Mouse (Mus musculus): ENCODE measurements around the gene Gna11.

Gna11 gene

DNA sequence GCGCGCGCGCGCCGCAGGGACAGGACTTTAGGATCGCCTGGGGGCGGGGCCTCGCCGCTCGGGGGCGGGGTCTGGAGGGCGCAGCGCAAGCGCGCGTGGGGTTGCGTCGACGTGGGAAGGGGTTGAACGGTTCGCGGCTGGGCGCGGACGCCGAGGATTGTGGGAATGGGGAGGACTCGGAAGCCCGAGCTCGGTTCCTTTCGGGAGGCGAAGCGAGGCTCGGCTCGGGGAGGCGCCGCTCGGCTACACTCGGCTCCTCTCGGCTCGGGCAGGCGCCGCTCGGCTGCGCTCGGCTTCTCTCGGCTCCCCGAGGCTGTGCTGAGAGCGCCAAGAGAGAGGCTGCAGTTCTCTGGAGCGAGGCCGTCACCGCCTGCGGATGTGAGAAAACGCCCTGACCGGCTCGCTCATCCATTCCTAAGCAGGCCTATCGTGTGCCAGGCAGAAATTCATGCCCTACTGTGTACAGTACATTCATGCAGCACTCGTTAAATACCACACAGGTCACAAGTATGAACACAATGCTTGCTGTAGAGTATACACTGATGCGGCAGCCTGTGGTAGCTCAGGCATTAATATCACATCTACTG lies at the start of gene Gna11:
TSS of gene Gna11 (minus strand) at position 30 of the 587 bp plus-strand sequence.
- peak; percentile 100 for DNase-seq (ENCODE audit: extremely low spot score, low spot score)

DNA sequence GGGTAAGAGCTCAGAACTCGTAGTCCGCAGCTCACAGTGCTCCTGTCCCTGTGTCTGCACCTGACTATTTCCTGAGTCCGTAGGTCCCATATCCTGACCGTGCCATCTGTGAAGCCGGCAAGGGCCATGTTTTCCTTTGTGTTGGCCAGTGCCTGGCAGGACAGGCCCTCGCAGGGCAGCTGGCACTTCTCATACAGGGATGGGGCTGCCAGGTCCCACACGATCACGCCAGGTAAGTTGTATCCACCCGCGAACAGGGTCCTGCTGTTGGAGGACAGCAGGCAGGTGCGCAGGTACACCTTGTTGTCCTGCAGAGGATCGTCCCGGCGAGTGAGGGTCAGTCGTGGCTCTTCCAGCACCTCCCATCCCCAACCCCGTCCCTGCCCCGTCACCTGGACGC lies 48.9 kb upstream of the Gna11 start:
- DNase-seq (ENCODE audit: extremely low spot score, low spot score): no peak

DNA sequence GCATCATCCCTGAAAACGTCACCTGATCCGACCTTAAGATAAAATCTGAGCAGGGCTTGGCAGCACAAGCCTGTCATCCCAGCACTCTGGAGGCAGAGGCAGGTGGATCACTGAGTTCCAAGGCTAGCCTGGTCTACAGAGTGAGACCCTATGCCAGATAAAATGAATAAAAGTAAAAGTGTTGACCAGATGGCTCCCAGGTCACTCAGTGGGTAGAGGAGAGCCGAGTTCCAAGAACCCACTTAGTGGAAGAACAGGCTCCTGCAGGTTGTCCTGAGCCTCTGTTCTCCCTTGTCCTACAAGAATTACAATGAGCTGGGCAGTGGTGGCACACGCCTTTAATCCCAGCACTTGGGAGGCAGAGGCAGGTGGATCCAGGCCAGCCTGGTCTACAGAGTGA lies 48.2 kb upstream of the Gna11 start:
- no peak for DNase-seq (ENCODE audit: extremely low spot score, low spot score)

DNA sequence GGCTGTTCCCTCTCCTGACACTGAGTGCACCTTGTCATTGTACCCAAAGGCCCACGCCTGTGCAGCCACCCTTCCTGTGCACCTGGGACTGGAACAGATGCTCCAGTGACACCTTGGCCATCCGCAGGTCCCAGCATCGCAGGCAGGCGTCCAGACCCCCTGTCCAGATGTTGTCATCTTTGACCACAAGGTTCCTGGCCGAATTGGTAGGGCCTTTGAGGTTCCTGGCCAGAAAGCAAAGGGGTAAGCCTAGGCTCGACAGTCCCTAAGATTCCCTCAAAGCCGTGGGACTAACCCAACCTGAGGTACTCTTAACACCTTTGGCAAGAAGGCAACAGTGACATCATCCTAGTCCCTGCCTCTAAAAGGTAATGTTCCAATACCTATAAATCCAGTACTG lies 47.6 kb upstream of the Gna11 start:
- DNase-seq (ENCODE audit: extremely low spot score, low spot score): no peak

DNA sequence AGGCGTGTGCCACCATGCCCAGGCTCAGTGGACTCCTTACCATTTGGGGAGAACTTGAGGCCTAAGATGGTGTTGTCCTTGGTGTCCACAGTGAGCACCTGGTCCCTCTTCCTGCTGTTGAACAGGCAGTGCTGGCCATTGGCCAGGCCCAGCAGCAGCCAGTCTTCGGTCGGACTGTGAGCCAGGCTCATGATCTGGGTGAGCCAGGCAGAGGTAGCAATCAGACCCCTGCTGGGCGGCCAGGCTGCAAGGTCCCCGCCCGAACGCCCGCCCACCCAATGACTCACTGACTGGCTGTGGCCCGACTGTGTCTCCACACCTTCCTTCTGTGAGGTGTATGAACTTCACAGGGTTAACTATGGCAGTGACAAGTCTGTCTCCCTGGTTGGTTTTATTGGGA lies 46.9 kb upstream of the Gna11 start:
- no peak for DNase-seq (ENCODE audit: extremely low spot score, low spot score)

DNA sequence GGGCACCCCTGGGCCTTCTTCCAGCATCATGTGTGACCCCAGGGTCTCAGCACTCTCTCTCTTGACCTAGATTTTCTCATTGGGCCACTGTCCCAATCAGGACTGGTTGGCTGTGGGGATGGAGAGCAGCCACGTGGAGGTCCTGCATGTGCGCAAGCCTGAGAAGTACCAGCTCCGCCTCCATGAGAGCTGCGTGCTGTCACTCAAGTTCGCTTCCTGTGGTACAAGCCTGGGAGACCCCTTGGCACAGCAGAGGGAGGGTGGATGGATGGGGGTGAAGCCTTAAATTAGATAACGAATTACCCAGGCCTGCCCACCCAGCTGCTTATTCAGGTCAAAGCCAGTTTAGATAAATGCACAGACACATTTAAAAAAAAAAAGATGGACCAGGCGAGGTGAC lies 43.7 kb upstream of the Gna11 start:
- DNase-seq (ENCODE audit: extremely low spot score, low spot score): no peak

DNA sequence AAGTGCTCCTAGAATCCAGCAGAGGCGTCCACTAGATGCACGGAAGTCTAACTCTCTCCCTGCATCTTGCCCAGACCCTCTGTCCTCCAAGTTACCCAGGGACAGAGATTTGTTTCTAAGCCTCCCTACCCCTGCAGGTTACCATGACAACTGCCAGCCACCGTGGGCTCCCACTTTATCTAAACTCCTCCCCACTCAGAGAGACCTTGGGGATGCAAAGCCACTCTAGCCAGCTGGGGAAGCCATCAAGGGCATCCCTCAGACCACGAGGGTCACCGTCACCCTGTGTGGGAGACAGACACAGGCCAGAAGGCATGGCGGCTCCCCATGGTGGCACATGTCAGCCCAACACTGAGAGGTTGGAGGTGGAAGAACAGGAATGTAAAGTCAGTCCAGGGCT lies 38.4 kb upstream of the Gna11 start:
- no peak for DNase-seq (ENCODE audit: extremely low spot score, low spot score)

DNA sequence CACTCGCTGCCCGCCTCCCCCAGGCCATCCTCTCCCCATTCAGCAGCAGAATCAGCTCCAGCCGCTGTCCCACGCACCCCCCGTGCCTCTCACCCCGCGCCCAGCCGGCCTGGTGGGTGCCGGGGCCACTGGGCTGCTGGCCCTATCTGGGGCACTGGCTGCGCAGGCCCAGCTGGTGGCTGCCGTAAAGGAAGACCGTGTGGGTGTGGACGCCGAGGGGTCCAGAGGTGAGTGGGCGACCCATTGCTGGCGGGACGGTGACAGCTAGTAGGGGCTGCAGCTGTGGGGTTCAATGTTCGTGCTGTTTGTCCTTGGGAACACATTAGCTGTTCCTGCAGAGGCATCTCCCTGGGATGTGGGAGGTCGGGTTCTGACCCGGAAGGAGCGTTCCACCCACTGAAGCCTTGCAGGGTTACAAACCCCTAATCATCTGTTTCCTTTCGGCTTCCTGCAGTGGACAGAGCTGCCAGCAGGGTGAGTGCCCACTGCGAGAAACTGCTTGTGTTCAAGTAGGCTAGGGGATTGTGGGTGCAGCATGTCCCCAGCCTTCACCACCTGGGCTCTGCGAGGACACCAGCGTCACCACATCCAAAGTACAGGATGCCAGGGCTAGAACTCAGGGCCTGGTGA lies 35.6 kb upstream of the Gna11 start:
- no peak for DNase-seq (ENCODE audit: extremely low spot score, low spot score)

DNA sequence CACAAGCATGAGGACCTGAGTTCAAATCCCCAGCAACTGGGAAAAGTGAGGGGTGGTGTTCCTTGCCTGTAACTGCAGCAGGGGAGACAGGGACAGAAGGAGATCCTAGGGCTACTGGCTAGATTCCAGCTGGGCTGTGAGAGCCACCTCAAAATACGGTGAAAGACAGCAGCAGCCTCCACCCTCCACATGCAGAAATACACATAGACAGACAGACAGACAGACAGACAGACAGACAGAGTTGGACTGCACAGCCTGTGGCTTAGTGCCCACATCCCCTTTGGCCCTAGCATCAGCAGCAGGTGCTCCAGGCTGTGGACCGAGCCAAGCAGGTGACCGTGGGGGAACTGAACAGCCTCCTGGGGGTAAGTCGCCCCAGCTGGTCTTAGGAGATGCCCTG lies 35.0 kb upstream of the Gna11 start:
- DNase-seq (ENCODE audit: extremely low spot score, low spot score): no peak

DNA sequence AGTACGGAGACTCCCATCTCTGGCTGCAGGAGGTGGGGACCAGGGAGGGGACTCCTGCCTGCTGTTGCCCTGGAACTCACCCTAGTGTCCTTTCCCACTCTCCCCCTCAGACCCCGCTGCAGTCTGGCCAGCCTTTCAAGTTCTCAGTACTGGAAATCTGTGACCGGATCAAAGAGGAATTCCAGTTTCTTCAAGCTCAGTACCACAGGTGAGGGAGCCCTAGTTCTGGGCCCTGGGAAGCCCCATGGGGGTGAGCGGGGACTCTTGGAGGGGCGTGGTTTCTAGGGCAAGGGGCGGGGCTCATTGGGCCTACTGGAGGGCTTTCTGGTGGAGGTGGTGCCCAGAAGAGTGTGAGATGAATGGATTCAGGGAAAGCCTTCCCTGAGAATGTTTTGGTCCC lies 30.7 kb upstream of the Gna11 start:
- no peak for DNase-seq (ENCODE audit: extremely low spot score, low spot score)

DNA sequence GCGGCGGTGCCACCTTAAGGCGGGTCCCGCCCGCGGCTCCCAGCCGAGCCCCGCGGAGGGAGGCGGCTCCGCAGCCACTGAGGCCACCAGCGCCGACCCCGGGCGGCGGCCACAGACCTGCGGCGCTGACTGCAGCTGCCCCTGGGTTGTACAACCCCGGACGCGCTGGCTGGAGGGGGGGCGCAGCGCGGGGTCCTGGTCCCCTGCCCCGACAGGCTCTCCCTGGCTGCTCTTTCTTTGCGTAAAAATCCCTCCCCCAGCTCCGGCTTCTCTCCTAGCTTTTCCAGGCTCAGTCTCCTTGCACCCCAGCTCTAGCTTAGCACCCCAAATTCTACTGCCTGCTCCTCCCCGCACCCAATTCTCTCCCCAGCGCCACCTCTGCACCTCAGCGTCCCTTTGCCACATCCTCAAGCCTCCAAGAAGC lies 30.2 kb upstream of the Gna11 start:
- peak; percentile 51 for DNase-seq (ENCODE audit: extremely low spot score, low spot score)

DNA sequence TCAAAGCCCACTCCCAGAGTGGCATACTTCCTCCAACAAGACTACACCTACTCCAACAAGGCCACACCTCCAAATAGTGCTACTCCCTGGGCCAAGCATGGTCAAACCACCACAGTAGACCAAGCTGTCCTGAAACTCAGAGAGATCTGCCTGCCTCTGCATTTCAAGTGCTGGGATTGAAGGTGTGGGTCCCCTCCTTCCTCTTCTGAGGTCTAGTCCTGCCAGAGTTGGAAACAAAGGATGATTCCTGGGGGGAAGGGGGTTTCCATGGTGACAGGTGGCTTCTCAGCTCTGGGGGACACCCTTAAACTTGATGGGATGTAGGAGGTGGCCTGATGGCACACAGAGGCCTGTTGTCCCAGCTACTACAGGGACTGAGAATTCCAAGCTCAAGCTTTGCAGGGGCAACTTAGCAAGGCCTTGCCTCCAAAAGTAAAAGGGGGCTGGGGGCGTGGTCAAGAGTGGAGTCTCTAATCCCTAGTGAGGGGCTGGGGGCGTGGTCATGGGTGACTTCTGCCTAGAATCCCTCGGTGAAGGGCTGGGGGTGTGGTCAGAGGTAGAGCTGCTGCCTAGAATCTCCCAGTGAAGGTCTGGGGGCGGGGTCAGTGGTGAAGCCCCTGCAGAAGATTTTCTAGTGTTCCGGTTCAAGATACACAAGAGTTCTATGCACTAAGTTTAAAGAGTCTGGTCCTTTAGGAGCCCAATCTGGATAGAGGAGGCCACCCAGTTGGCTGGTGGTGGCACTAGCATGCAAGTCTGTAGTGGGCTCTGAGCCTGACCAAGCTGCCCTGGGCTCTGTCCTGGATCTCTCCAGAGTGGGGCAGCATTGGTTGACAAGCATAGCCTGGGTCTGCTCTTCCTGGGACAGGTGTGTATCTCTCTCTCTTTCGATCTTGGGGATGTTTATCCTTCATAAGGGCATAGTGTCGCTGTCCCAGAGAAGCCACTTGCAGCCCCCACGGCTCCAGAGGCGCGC lies 29.4 kb upstream of the Gna11 start, which contains the start of gene Tle2:
TSS of gene Tle2 (plus strand) at position 481 of the 976 bp plus-strand sequence.
- no peak for DNase-seq (ENCODE audit: extremely low spot score, low spot score)

DNA sequence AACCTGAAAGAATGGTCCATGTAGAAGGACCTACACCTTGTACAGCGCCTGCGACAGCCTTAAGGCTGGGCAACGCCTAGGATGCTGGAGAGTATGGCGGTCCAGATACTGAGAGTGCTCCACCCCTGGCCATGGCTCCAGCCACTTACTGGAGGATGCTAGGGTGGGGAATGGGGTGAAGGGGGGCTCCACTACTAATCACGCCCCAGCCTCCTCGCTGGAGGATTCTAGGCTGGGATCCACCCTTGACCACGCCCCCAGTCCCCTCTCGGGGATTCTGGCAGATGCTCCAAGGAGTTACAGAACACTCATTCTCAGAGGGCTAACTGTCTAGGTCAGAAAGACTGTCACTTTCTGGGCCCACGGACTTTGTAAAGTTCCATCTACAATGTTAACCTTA lies 28.0 kb upstream of the Gna11 start:
- DNase-seq (ENCODE audit: extremely low spot score, low spot score): no peak

DNA sequence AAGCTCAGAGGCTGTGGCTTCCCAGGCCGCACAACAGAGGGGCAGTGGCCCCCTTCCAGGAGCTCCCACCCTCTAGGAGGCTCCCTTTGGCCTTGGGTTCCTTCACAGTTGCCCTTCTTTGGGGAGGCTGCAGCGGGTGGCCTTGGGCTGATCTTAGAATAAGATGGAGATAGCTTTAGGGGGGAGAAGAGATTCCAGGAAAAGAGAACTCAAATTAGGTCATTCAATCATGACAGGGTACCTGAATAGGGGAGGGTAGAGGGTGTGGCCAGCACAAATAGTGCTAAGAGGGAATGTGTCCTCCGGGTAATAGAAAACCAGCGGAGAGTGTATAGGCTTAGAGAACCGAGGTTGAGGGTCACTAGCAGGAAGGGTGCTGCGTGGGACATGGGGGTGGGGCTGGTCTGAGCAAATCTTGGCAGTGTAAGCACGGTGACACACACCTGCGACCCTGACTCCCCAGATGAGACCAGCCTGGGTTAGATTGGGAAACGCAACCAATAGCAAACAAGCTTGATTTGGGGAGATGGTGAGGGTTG lies 27.2 kb upstream of the Gna11 start:
- DNase-seq (ENCODE audit: extremely low spot score, low spot score): no peak

DNA sequence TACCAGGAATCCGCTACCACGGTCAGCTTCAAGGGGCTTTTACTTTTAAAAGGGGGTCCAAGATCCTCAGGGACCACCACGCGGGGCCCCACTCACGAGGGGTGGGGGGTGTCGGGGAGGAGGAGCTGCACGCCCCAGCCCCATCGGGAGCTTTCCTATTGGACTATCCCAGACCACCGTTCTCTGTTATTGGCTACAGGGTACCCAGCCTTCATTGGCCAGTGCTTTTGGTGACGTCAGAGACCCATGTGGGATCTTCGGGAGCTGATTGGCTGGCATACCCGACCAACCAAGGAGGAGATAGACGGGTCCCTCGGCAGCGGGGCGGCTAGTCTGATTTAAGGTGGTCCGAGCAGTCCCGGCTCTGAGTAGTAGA lies 26.5 kb upstream of the Gna11 start:
- DNase-seq (ENCODE audit: extremely low spot score, low spot score): peak; percentile 92

DNA sequence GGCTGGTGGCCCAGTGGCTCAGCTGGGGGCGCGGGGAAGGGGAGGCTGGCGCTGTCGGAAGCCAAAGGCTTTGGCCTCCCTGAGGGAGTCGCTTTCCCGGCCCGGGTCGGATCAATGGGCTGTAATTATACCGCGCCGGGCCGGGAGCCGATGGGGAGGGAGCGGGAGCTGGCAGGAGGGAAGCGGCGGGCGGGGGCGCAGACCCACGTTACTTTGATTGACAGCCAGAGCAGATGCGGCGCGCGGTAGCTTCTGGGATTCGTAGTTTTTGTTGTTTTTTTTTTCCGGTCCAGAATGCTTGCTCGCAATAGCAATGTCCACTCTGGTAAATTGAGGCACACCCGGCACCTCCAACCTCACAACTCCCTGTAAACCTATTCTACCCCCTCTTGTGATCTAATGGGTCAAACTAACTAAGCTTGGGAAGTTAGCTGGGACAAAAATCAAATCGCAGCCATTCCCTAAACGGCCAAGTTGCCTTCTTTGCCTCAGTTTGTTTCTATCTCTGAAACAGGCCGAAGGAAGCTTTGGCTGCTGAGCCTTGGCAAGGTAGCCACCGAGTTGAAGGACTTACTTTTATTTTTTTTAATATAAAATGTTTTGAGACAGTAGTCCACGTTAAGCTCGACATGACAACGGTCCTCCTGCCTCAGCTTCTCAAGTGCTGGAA lies 26.0 kb upstream of the Gna11 start:
- peak; percentile 94 for DNase-seq (ENCODE audit: extremely low spot score, low spot score)

DNA sequence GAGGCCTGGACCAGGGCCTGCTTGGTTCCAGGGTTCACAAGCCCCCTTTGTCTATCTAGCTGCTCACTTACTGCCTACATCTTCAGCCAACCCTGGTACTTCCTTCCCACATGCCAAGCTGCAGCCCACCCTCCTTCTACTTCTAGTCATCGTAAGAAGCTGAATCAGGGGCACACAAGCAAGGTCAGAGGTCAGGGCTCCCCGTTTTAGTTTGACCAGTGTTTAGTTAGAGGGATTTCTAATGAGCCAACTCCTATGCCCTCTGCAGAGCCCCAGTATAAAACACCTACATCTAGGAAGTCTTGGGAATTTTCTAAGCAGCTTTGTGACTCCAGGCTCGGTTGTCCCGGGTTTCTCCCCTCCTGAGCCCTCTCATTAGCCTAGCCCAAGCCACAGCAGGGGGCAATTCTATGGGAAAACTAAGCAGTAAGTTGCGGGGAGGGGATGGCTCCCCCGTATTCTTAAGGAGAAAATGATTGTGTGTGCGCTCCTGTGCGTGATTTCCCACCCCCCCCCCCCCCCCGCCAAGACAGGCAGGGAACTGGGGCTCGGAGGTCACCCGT lies 25.3 kb upstream of the Gna11 start:
- no peak for DNase-seq (ENCODE audit: extremely low spot score, low spot score)

DNA sequence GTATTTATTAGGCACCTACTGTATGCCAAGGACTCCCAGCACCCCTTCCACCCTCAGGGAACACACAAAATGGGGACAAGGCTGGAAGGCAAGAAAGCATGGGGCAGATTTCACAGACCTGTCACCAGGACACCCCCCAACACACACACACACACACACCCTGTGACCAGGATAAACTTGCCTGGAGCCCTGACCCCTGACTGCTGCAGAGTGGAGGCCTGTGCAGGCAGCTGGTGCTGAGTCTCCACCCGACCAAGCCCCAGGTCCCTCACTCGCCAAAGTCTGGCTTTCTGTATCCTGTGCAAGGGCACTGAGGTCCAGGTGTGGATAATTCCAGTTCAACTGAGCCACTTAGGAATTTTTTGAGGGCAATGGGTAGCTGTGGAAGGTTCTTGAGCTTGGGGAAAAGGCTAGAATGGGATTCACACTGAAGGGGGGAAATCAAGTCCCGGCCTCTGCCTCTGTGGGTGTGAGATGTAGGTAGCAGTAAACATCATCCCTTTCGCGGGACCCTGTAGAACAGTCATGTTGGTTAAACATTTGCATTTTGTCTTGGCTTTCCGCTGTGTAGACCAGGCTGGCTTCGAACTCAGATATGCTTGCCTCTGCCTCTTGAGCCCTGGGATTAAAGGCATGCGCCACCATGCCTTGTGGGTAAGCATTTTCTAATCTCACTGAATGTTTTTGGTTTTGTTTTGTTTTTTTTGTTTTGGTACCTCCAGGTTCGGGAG lies 24.7 kb upstream of the Gna11 start:
- DNase-seq (ENCODE audit: extremely low spot score, low spot score): no peak

DNA sequence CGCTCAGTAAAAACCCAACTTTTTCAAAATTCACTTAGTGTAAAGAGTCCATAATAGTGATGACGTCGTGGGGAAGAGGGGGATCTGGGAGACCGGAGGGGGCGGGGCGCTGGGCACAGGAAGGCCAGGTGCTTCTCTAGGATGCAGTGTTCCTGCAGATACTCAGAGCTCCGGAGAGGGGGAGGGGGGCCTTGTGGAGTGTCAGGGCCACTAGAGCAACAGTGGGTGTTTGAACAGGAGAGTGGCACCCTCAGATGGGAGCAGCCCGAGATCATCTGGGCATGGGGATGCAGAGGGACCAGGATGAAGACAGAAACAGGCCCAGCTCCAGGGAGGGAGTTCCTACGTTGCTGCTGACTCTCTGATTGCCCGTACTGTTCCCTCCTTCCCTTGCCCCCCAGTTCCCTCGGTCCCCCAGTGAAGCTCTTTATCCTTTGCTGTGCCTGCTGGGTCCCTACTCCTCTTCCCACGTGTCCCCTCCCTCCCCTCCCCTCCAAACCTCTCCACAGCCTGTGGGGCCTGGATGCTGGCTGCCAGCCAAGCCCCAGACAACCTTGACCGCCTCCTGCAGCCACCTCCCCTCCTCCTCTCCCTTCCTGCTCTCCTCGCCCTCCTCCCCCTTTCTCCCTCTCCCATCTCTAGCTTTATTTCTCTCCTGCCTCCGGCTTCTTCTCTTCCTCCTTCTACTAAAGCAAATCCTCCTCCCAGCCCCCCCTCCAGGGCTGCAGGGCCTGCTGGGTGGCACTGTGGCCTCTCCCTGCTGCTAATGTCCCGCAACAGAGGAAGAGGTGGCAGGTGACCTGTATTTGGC lies 23.6 kb upstream of the Gna11 start:
- peak; percentile 47 for DNase-seq (ENCODE audit: extremely low spot score, low spot score)
